8 mouse cellular contexts compared by ENCODE assay signal in the genomic region with DNA sequence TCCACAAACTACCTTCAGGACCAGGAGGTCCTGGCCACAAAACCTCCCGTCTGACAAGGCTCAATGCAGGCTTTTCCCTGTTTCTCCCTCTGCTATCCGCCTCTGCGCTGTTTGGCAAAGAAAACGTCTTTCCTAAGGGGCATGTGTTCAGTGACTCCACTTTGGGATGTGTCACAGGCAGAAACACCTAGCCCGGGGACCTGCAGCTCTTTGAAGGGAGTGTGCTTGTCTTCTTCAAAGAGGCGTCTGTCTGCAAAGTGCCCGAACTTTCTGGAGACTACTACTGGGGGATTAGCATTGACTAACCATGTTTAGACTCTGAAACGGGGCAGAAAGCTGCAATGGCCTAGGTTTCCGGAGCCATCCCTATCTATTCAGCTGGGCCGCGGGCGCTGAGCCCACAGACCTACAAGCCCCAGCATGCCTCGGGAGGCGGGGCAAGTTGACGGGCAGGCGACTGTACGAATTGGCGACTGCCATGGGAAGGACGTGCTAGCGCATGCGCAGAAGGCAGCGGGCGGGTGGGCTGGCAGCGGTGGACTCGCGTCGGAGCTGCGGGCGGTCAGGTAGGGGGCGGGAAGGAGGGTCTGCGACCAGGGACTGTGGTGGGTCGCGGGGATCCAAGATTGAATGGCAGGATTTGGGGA. TPM values are rescaled to one million over a fixed set of nuclear protein-coding genes. Genes with fewer than 3 reads are reported as not detected.
DNase-seq lines count a peak whose midpoint lies in the region; ATAC-seq and TF ChIP-seq lines count a peak whose summit lies in the region.

A gene (plus strand): TSS at position 483 of the 647 bp plus-strand sequence.

- peak; percentile 84 for ATAC-seq in frontal cortex, adult (ENCODE audit: low TSS enrichment)
- peak; percentile 98 for ATAC-seq in lung, postnatal 0 days

- no peak for TF ChIP-seq CTCF in cerebellum, adult 2 months (IDR thresholded peaks at IDR 0.05; ENCODE audit: borderline replicate concordance, insufficient read depth, low read depth, low read length)
- TF ChIP-seq CTCF in lung, postnatal 0 days (IDR thresholded peaks at IDR 0.05): no peak

- peak within 1 kb of the TSS; percentile 56 for H3K9ac ChIP-seq in lung, postnatal 0 days (replicated peaks; ENCODE audit: low read depth)

- peaks cover 5% of the 10 kb centered on the region; the same call in 1 of the 2 replicates for H3K36me3 ChIP-seq in hindbrain, embryonic 10.5 days
- no peaks in the 10 kb centered on the region for H3K36me3 ChIP-seq in lung, postnatal 0 days (ENCODE audit: insufficient read depth, low read length)

- peaks cover 18% of the 10 kb centered on the region; the same call in 1 of the 2 replicates for H3K4me1 ChIP-seq in cerebellum, adult 2 months (ENCODE audit: control insufficient read depth, insufficient read depth, low read length)
- peaks cover 25% of the 10 kb centered on the region for H3K4me1 ChIP-seq in hindbrain, embryonic 10.5 days (replicated peaks)
- 0 out of 2 replicates have a peak, but pooled peaks cover 4% of the 10 kb centered on the region for H3K4me1 ChIP-seq in lung, postnatal 0 days (ENCODE audit: insufficient read depth, low read depth, low read length)

- 2% methylated on average over 33 of the region's 33 CpGs for WGBS in cerebellum, adult 2 months
- WGBS in hindbrain, embryonic 10.5 days: 4% methylated on average over 33 of the region's 33 CpGs
- 3% methylated on average over 33 of the region's 33 CpGs for WGBS in lung, postnatal 0 days

- TF ChIP-seq EP300 in lung, postnatal 0 days (IDR thresholded peaks at IDR 0.05): no peak

- peak within 1 kb of the TSS; percentile 96 for H3K4me3 ChIP-seq in cerebellum, adult 2 months (replicated peaks; ENCODE audit: insufficient read depth, low read depth, low read length)
- H3K4me3 ChIP-seq in hindbrain, embryonic 10.5 days: peak within 1 kb of the TSS; percentile 71
- H3K4me3 ChIP-seq in lung, postnatal 0 days (ENCODE audit: low read depth, low read length): peak within 1 kb of the TSS; percentile 78

- peak; percentile 52 for DNase-seq in MEL-GATA-1-ER (ENCODE audit: extremely low read depth, low read depth)
- DNase-seq in cerebellum, adult 2 months: peak; percentile 98 to 100
- peak; percentile 98 for DNase-seq in hindbrain, embryonic 10.5 days (ENCODE audit: low spot score)
- peak; percentile 98 for DNase-seq in layer of hippocampus, adult 9-11 months
- DNase-seq in lung, postnatal 0 days (ENCODE audit: low spot score): peak; percentile 96
- DNase-seq in ovary, postnatal 14 days (ENCODE audit: low spot score): peak; percentile 99
- peak; percentile 99 for DNase-seq in thymus, postnatal 14 days

- TF ChIP-seq POLR2A in cerebellum, adult 2 months (IDR thresholded peaks at IDR 0.05; ENCODE audit: borderline replicate concordance, insufficient read depth, low read length): peak; percentile 91

- H3K27ac ChIP-seq in cerebellum, adult 2 months (ENCODE audit: insufficient read depth, low read length): peak within 1 kb of the TSS; percentile 76
- H3K27ac ChIP-seq in hindbrain, embryonic 10.5 days: peak within 1 kb of the TSS; percentile 92
- H3K27ac ChIP-seq in lung, postnatal 0 days (ENCODE audit: low read length): no peak within 1 kb of the TSS

- no peaks in the 10 kb centered on the region for H3K9me3 ChIP-seq in hindbrain, embryonic 10.5 days
- no peaks in the 10 kb centered on the region for H3K9me3 ChIP-seq in lung, postnatal 0 days (ENCODE audit: low read length)

- peak within 1 kb of the TSS; percentile 81 for H3K4me2 ChIP-seq in lung, postnatal 0 days (replicated peaks; ENCODE audit: low read depth, low read length)

- no peaks in the 10 kb centered on the region for H3K27me3 ChIP-seq in cerebellum, adult 2 months (ENCODE audit: control insufficient read depth, insufficient read depth, low read length)
- H3K27me3 ChIP-seq in hindbrain, embryonic 10.5 days (ENCODE audit: insufficient read depth, poor library complexity, severe bottlenecking): no peaks in the 10 kb centered on the region
- no peaks in the 10 kb centered on the region for H3K27me3 ChIP-seq in lung, postnatal 0 days (replicated peaks; ENCODE audit: insufficient read depth, low read length)

RNA-seq across cellular contexts. Expression of the gene that starts here (rescaled TPM):
- 119 and 126 TPM in 2 replicates for polyA plus RNA-seq in cerebellum, adult 2 months (2012; rRNA removed)
- polyA plus RNA-seq in hindbrain, embryonic 10.5 days (2016; fragmentation: Nextera tagmentation; extraction: Ambion mirVana): 64.7 and 67.5 TPM in 2 replicates
- 11.9 and 12.9 TPM in 2 replicates for polyA plus RNA-seq in lung, postnatal 0 days (2015; fragmentation: Nextera tagmentation; extraction: Ambion mirVana)
